19 mouse cellular contexts compared by ENCODE assay signal in genomic region chr12:100636733-100637132, GRCm38 (mm10).
DNase-seq lines count a peak whose midpoint lies in the region; ATAC-seq and TF ChIP-seq lines count a peak whose summit lies in the region.
"Had no signal": no experiment of that assay in that cellular context is flagged by ENCODE, and none has a peak within 500 bp of the region (broad histone marks: within the 10 kb centered on the region; RNA-seq: fewer than 3 reads in every experiment).

No protein-coding gene starts in this region.

- no peak overlapping the region for H3K9ac ChIP-seq in midbrain, embryonic 14.5 days (replicated peaks; ENCODE audit: low read length)
- H3K9ac ChIP-seq in midbrain, postnatal 0 days (replicated peaks; ENCODE audit: low read length, poor library complexity, severe bottlenecking) = no peak overlapping the region
- H3K9ac ChIP-seq: forebrain, embryonic 13.5 days; forebrain, postnatal 0 days; heart, embryonic 13.5 days; hindbrain, embryonic 13.5 days had no signal

- H3K9me3 ChIP-seq in heart, embryonic 10.5 days = no peaks in the 10 kb centered on the region
- H3K9me3 ChIP-seq in midbrain, embryonic 14.5 days (ENCODE audit: control insufficient read depth, low read length) = no peaks in the 10 kb centered on the region
- no peaks in the 10 kb centered on the region for H3K9me3 ChIP-seq in midbrain, postnatal 0 days (ENCODE audit: low read length)
- H3K9me3 ChIP-seq: embryonic facial prominence, embryonic 10.5 days; forebrain, embryonic 13.5 days; G1E; heart, embryonic 13.5 days; hindbrain, embryonic 13.5 days had no signal

- H3K4me2 ChIP-seq in midbrain, embryonic 14.5 days (ENCODE audit: low read length) = no peak overlapping the region
- no peak overlapping the region for H3K4me2 ChIP-seq in midbrain, postnatal 0 days (ENCODE audit: low read depth, low read length, poor library complexity, severe bottlenecking)
- H3K4me2 ChIP-seq: forebrain, embryonic 13.5 days; heart, embryonic 13.5 days; hindbrain, embryonic 13.5 days had no signal

- H3K27me3 ChIP-seq in heart, embryonic 10.5 days (ENCODE audit: insufficient read depth, poor library complexity, severe bottlenecking) = no peaks in the 10 kb centered on the region
- no peaks in the 10 kb centered on the region for H3K27me3 ChIP-seq in midbrain, embryonic 14.5 days (ENCODE audit: control insufficient read depth, insufficient read depth, low read length)
- no peaks in the 10 kb centered on the region for H3K27me3 ChIP-seq in midbrain, postnatal 0 days (ENCODE audit: insufficient read depth, low read length)
- H3K27me3 ChIP-seq: CH12.LX; forebrain, embryonic 13.5 days; heart, embryonic 13.5 days; hindbrain, embryonic 13.5 days had no signal

- DNase-seq in heart, adult 18-20 months = peak; percentile 21 to 25
- DNase-seq in heart, embryonic 10.5 days (ENCODE audit: low spot score) = no peak
- DNase-seq in midbrain, embryonic 14.5 days = peak; percentile 11
- no peak for DNase-seq in midbrain, postnatal 0 days (ENCODE audit: low spot score)
- DNase-seq in R1 (ENCODE audit: low read depth, low spot score) = peak; percentile 81
- no peak for DNase-seq in lung, postnatal 14 days
- no peak for DNase-seq in right cerebral cortex, postnatal 4 days
- DNase-seq: adrenal gland, postnatal 14 days; cerebellum, adult 2 months; cerebellum, postnatal 10 days; forebrain, postnatal 0 days; gastrocnemius, postnatal 36 days had no signal

- no peak overlapping the region for H3K4me3 ChIP-seq in heart, embryonic 10.5 days
- no peak overlapping the region for H3K4me3 ChIP-seq in midbrain, embryonic 14.5 days (replicated peaks; ENCODE audit: low read depth, low read length)
- no peak overlapping the region for H3K4me3 ChIP-seq in midbrain, postnatal 0 days (ENCODE audit: low read depth, low read length)
- H3K4me3 ChIP-seq: embryonic facial prominence, embryonic 10.5 days; forebrain, embryonic 13.5 days; heart, embryonic 13.5 days; hindbrain, embryonic 13.5 days had no signal

- no peak for TF ChIP-seq CTCF in midbrain, postnatal 0 days (IDR thresholded peaks at IDR 0.05)

- H3K36me3 ChIP-seq in heart, embryonic 10.5 days = no peaks in the 10 kb centered on the region
- H3K36me3 ChIP-seq in midbrain, embryonic 14.5 days (ENCODE audit: control insufficient read depth, insufficient read depth, low read length) = no peaks in the 10 kb centered on the region
- H3K36me3 ChIP-seq in midbrain, postnatal 0 days (ENCODE audit: insufficient read depth, low read length) = no peaks in the 10 kb centered on the region
- H3K36me3 ChIP-seq: embryonic facial prominence, embryonic 10.5 days; heart, embryonic 13.5 days; hindbrain, embryonic 13.5 days had no signal

- ATAC-seq in midbrain, embryonic 14.5 days (ENCODE audit: low FRiP score, low TSS enrichment) = no peak
- no peak for ATAC-seq in midbrain, postnatal 0 days (ENCODE audit: low FRiP score)
- ATAC-seq: forebrain, embryonic 13.5 days; forebrain, postnatal 0 days; hindbrain, postnatal 0 days had no signal

- 39% methylated on average over 3 of the region's 3 CpGs for WGBS in heart, embryonic 10.5 days
- WGBS in midbrain, embryonic 14.5 days = 20% methylated on average over 3 of the region's 3 CpGs
- WGBS in midbrain, postnatal 0 days = 21% methylated on average over 3 of the region's 3 CpGs

- H3K4me1 ChIP-seq in heart, embryonic 10.5 days = peaks cover 8% of the 10 kb centered on the region; the same call in 1 of the 2 replicates
- H3K4me1 ChIP-seq in midbrain, embryonic 14.5 days (ENCODE audit: control insufficient read depth, insufficient read depth, low read length) = no peaks in the 10 kb centered on the region
- H3K4me1 ChIP-seq in midbrain, postnatal 0 days (ENCODE audit: insufficient read depth, low read length) = no peaks in the 10 kb centered on the region
- H3K4me1 ChIP-seq: hindbrain, embryonic 13.5 days had no signal

- no peak overlapping the region for H3K27ac ChIP-seq in heart, embryonic 10.5 days
- H3K27ac ChIP-seq in midbrain, embryonic 14.5 days (replicated peaks; ENCODE audit: low read depth, low read length) = no peak overlapping the region
- H3K27ac ChIP-seq in midbrain, postnatal 0 days (ENCODE audit: low read depth, low read length) = no peak overlapping the region
- H3K27ac ChIP-seq: embryonic facial prominence, embryonic 10.5 days; forebrain, embryonic 13.5 days; heart, embryonic 13.5 days; hindbrain, embryonic 13.5 days; hindbrain, postnatal 0 days had no signal

Comparison
In these comparisons a context has a peak if more than half of its experiments do, and no peak if none do; other contexts are left out.
1. DNase-seq: peak in heart, adult 18-20 months (2 of 2), midbrain, embryonic 14.5 days (single experiment) and R1 (single experiment); none in heart, embryonic 10.5 days (single experiment), midbrain, postnatal 0 days (single experiment), lung, postnatal 14 days (single experiment) and right cerebral cortex, postnatal 4 days (single experiment).